Mouse (Mus musculus) forebrain, embryonic 11.5 days (tissue): ENCODE measurements at regions not wholly inside any gene's neighbourhood (a gene's known extent, or its start where the extent isn't known, plus 50 kb on each side); places are given as distances from the start of the nearest gene placed in this dataset.
"Not testable (repeated sequence)": the region's sequence is repeated elsewhere in the genome, so short reads cannot be mapped to it uniquely, and the experiment has no call there.

Source experiments
- ATAC-seq: fragments of 200-750 bp; cut with Nextera tagmentation; replicated peaks from 2 replicates; pipeline ENCODE4 v1.8.0; 2017; ENCODE audit warnings: moderate TSS enrichment; ENCODE audit not compliant: low FRiP score
- DNase-seq: peaks from one replicate; pipeline ENCODE4 v3.0.0-alpha.2; 2017; ENCODE audit warnings: low spot score
- H3K27ac ChIP-seq: fragments of 300-500 bp; sonication (generic); 2 replicates; pipeline ENCODE4 v1.5.1; 2014; ENCODE audit warnings: low read depth, low read length
- H3K27me3 ChIP-seq: fragments of 300-500 bp; sonication (generic); 2 replicates; pipeline ENCODE4 v1.6.1; 2014; ENCODE audit warnings: mild to moderate bottlenecking, low read length, mixed read lengths; ENCODE audit not compliant: control insufficient read depth, insufficient read depth
- H3K36me3 ChIP-seq: fragments of 300-500 bp; sonication (generic); 2 replicates; pipeline ENCODE4 v1.6.1; 2014; ENCODE audit warnings: mild to moderate bottlenecking, low read length, moderate library complexity, mixed read lengths; ENCODE audit not compliant: control insufficient read depth, insufficient read depth
- H3K4me1 ChIP-seq: fragments of 300-500 bp; sonication (generic); replicated peaks from 2 replicates; pipeline ENCODE4 v1.6.1; 2014; ENCODE audit warnings: low read length, mixed read lengths; ENCODE audit not compliant: control insufficient read depth, insufficient read depth
- H3K4me2 ChIP-seq: fragments of 300-500 bp; sonication (generic); 2 replicates; pipeline ENCODE4 v1.6.1; 2014; ENCODE audit warnings: low read depth, mild to moderate bottlenecking, low read length, moderate library complexity, mixed read lengths; ENCODE audit not compliant: severe bottlenecking
- H3K4me3 ChIP-seq: fragments of 300-500 bp; sonication (generic); 2 replicates; pipeline ENCODE4 v1.5.1; 2014; ENCODE audit warnings: low read depth, low read length
- H3K9ac ChIP-seq: fragments of 300-500 bp; sonication (generic); 2 replicates; pipeline ENCODE4 v1.6.1; 2014; ENCODE audit warnings: low read length
- H3K9me3 ChIP-seq: fragments of 300-500 bp; sonication (generic); 2 replicates; pipeline ENCODE4 v1.6.1; 2016; ENCODE audit warnings: low read length, mixed read lengths; ENCODE audit not compliant: control insufficient read depth
- WGBS: fragments of 180-500 bp; shearing (Covaris S2); extraction: QIAGEN DNeasy Blood & Tissue Kit; methylation state at CpG from one replicate; pipeline ENCODE4 v1.1.7; 2014; 5-methylcytosine and 5-hydroxymethylcytosine counted together

- Histone ChIP-seq H3K9me3 (no peaks in the 10 kb centered on the region), H3K27ac (no peak overlapping the region), H3K4me2 (no peak overlapping the region), H3K4me3 (no peak overlapping the region), H3K9ac (no peak overlapping the region), H3K27me3 (no peaks in the 10 kb centered on the region), H3K4me1 (no peaks in the 10 kb centered on the region), H3K36me3 (no peaks in the 10 kb centered on the region)
- DNase-seq (no peak), ATAC-seq (no peak)
- WGBS = 76% methylated on average over 4 of the region's 4 CpGs
Observed at GRCm38 (mm10) chr11:56505068-56505467, 464.3 kb upstream of the Nmur2 start.

DNA sequence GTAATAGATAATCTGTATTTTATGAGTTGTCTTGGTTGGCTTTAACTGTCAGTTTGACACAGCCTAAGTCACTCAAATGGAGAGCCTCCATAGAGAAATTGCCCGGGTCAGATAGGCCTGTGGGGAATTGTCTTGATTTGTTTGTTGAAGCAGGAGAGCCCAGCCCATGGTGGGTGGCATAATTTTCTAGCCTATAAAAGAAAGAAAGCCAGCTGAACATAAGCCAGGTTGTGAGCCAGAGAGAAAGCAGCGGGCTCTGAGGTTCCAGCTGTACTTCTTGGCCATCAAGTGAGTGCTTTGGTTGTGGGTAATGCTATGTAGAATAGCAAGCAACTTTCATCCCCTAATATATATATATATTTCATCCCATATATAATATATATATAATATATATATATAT is 474.1 kb upstream of the Nmur2 start:
- 88% methylated on average over 2 of the region's 2 CpGs for WGBS
- Histone ChIP-seq H3K4me3 (no peak overlapping the region), H3K36me3 (no peaks in the 10 kb centered on the region), H3K4me2 (no peak overlapping the region), H3K27me3 (no peaks in the 10 kb centered on the region), H3K9ac (no peak overlapping the region), H3K27ac (no peak overlapping the region), H3K4me1 (no peaks in the 10 kb centered on the region), H3K9me3 (no peaks in the 10 kb centered on the region)
- DNase-seq (no peak), ATAC-seq (no peak)

DNA sequence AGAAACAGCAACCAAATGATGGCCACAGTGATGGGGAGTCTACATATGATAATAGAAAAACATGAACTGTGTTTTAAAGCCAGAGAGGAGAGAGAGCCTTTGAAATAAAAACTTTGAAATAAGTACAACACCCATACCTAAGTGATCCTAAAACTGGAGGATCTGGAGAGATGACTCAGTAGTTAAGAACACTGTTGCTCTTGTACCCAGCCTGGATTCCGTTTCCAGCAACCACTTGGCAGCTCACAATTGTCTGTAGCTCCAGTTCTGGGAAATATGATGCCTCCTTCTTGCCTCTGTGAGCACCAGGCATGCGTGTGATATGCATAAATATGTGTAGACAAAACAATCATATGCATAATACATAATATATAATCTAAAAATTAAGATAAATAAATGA is 477.7 kb upstream of the Nmur2 start:
- 72% methylated on average over 2 of the region's 2 CpGs for WGBS
- ATAC-seq (no peak), DNase-seq (no peak)
- Histone ChIP-seq H3K9ac (no peak overlapping the region), H3K9me3 (no peaks in the 10 kb centered on the region), H3K36me3 (no peaks in the 10 kb centered on the region), H3K4me1 (no peaks in the 10 kb centered on the region), H3K27ac (no peak overlapping the region), H3K4me3 (no peak overlapping the region), H3K4me2 (no peak overlapping the region), H3K27me3 (no peaks in the 10 kb centered on the region)

- 63% methylated on average over 4 of the region's 4 CpGs for WGBS
- no peaks in the 10 kb centered on the region for H3K27me3 ChIP-seq
- no peaks in the 10 kb centered on the region for H3K9me3 ChIP-seq
- DNase-seq (no peak), ATAC-seq (no peak)
- H3K4me1 ChIP-seq = no peaks in the 10 kb centered on the region; the same call in 1 of the 2 replicates
- H3K9ac ChIP-seq = no peak overlapping the region
- H3K4me3 ChIP-seq = no peak overlapping the region
- H3K4me2 ChIP-seq = no peak overlapping the region
- H3K27ac ChIP-seq = no peak overlapping the region
- H3K36me3 ChIP-seq = no peaks in the 10 kb centered on the region
Observed at GRCm38 (mm10) chr11:56550736-56551135, 460.5 kb upstream of the Gria1 start.

DNA sequence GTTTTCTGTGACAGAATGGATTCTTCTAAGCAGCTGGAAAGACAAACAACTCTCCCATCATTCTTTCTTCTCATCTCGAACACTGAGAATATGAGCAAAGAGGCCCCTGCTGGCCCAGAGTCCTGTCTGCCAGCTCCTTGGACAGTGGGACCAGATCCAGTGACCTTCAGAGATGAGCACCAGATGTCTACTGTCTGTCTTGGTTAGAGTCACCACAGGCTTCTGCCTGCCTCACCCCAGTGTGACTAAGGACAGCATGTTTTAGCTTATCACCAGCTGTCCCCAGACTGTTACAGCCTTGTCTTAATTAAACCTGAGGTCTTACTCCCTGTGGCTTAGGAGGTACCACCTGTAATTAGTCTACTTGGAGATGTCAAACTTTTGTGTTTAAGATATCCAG is 454.9 kb upstream of the Gria1 start:
- Histone ChIP-seq H3K36me3 (no peaks in the 10 kb centered on the region), H3K27ac (no peak overlapping the region), H3K9me3 (no peaks in the 10 kb centered on the region), H3K4me2 (no peak overlapping the region), H3K9ac (no peak overlapping the region), H3K4me1 (no peaks in the 10 kb centered on the region), H3K4me3 (no peak overlapping the region), H3K27me3 (no peaks in the 10 kb centered on the region)
- 82% methylated on average over 1 of the region's 1 CpGs for WGBS
- DNase-seq (no peak), ATAC-seq (no peak)

DNA sequence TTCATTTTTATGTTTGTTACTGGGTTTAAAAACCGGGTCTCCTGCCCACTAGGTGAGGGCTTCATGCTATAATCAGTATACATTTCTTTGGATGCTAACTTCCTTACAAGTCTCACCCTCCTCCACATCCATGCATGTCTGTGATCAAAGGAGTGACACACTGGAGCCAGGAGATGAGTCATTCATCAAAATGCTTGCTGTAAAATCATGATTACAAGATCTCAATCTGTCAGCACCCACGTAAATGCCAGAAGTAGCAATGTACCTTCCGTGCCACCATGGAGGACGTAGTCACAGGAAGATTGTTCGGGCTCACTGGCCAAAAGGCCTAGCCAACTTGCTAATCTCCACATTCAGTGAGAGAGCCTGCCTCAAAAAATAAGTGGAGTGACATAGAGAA is 431.2 kb upstream of the Gria1 start:
- no peaks in the 10 kb centered on the region for H3K9me3 ChIP-seq
- no peak overlapping the region for H3K4me3 ChIP-seq
- H3K4me1 ChIP-seq = no peaks in the 10 kb centered on the region
- DNase-seq (no peak), ATAC-seq (no peak)
- no peak overlapping the region for H3K9ac ChIP-seq
- no peak overlapping the region for H3K4me2 ChIP-seq
- no peak overlapping the region for H3K27ac ChIP-seq
- H3K36me3 ChIP-seq = no peaks in the 10 kb centered on the region
- no peaks in the 10 kb centered on the region for H3K27me3 ChIP-seq
- WGBS = 85% methylated on average over 5 of the region's 5 CpGs

GRCm38 (mm10) chr11:56583054-56583453 is 428.1 kb upstream of the Gria1 start:
- Histone ChIP-seq H3K36me3 (no peaks in the 10 kb centered on the region), H3K27ac (no peak overlapping the region), H3K9ac (no peak overlapping the region), H3K4me2 (no peak overlapping the region), H3K27me3 (no peaks in the 10 kb centered on the region), H3K9me3 (no peaks in the 10 kb centered on the region), H3K4me3 (no peak overlapping the region), H3K4me1 (no peaks in the 10 kb centered on the region)
- DNase-seq (no peak), ATAC-seq (no peak)
- 82% methylated on average over 3 of the region's 3 CpGs for WGBS

GRCm38 (mm10) chr11:56593435-56593834 is 417.8 kb upstream of the Gria1 start:
- H3K9me3 ChIP-seq, H3K27me3 ChIP-seq, H3K4me1 ChIP-seq, H3K4me2 ChIP-seq, H3K9ac ChIP-seq, H3K36me3 ChIP-seq, H3K4me3 ChIP-seq, H3K27ac ChIP-seq, DNase-seq: not testable (repeated sequence)
- ATAC-seq = peak; percentile 78
- WGBS = 82% methylated on average over 2 of the region's 6 CpGs

GRCm38 (mm10) chr11:56603742-56604141 is 407.4 kb upstream of the Gria1 start:
- WGBS = 84% methylated on average over 1 of the region's 1 CpGs
- ATAC-seq = no peak
- no peak overlapping the region for H3K4me3 ChIP-seq
- H3K27ac ChIP-seq = no peak overlapping the region
- DNase-seq = no peak
- no peaks in the 10 kb centered on the region for H3K4me1 ChIP-seq
- H3K4me2 ChIP-seq = no peak overlapping the region
- H3K9me3 ChIP-seq = no peaks in the 10 kb centered on the region
- H3K9ac ChIP-seq = no peak overlapping the region
- H3K27me3 ChIP-seq = no peaks in the 10 kb centered on the region
- no peaks in the 10 kb centered on the region for H3K36me3 ChIP-seq
